In the genomic region with DNA sequence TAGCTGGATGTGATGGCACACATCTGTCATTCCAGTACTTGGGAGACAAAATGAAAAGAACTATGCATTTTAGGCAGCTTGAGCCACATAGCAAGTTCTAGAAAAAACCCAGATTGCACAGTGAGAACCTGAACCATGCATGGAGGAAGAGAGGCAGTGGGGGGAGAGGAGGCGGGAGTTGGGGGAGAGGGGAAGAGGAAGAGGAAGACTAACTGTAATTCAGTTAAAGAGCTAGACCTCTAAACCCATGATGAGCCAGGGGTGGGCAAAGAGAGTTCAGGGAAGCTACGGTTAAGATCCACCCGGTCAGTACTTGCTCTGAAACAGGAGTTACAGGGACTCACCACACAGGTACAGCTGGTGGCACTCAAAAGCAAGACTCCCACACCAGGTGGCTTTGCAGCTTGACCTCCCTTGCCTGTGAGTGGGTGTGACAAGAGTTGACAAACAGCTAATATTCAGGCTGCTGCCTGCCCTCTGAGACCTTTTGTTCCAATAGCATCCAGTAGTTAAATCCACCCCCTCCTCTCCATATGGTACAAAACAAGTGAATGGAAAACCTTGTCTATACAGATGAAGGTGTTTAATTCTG, we compare ENCODE assay signal across 24 mouse cellular contexts.
DNase-seq lines count a peak whose midpoint lies in the region; ATAC-seq and TF ChIP-seq lines count a peak whose summit lies in the region.
"Had no signal": no experiment of that assay in that cellular context is flagged by ENCODE, and none has a peak within 500 bp of the region (broad histone marks: within the 10 kb centered on the region; RNA-seq: fewer than 3 reads in every experiment).

No protein-coding gene starts in this region.

- no peak for TF ChIP-seq CTCF in intestine, postnatal 0 days (IDR thresholded peaks at IDR 0.05; ENCODE audit: low read depth)

- no peak overlapping the region for H3K4me2 ChIP-seq in intestine, embryonic 16.5 days (ENCODE audit: low read depth, low read length)
- no peak overlapping the region for H3K4me2 ChIP-seq in intestine, postnatal 0 days (replicated peaks; ENCODE audit: low read depth)
- H3K4me2 ChIP-seq in limb, embryonic 11.5 days (ENCODE audit: low read depth, severe bottlenecking): no peak overlapping the region
- no peak overlapping the region for H3K4me2 ChIP-seq in limb, embryonic 15.5 days
- no peak overlapping the region for H3K4me2 ChIP-seq in hindbrain, embryonic 16.5 days (ENCODE audit: low read length)
- H3K4me2 ChIP-seq: embryonic facial prominence, embryonic 15.5 days; heart, embryonic 15.5 days; midbrain, embryonic 11.5 days had no signal

- no peaks in the 10 kb centered on the region for H3K4me1 ChIP-seq in intestine, embryonic 16.5 days (ENCODE audit: control insufficient read depth, insufficient read depth, low read length)
- H3K4me1 ChIP-seq in intestine, postnatal 0 days (replicated peaks; ENCODE audit: control insufficient read depth, insufficient read depth, low read length): no peaks in the 10 kb centered on the region
- no peaks in the 10 kb centered on the region for H3K4me1 ChIP-seq in limb, embryonic 11.5 days (ENCODE audit: control insufficient read depth, insufficient read depth, low read length)
- peaks cover 9% of the 10 kb centered on the region; the same call in 1 of the 2 replicates for H3K4me1 ChIP-seq in limb, embryonic 10.5 days
- H3K4me1 ChIP-seq in limb, embryonic 15.5 days: 0 out of 2 replicates have a peak, but pooled peaks cover 3% of the 10 kb centered on the region
- no peaks in the 10 kb centered on the region for H3K4me1 ChIP-seq in hindbrain, embryonic 16.5 days (ENCODE audit: control insufficient read depth, insufficient read depth, low read depth, low read length)
- H3K4me1 ChIP-seq in embryonic facial prominence, embryonic 10.5 days: no peaks in the 10 kb centered on the region
- H3K4me1 ChIP-seq: embryonic facial prominence, embryonic 15.5 days; forebrain, embryonic 10.5 days; heart, embryonic 15.5 days had no signal

- no peaks in the 10 kb centered on the region for H3K9me3 ChIP-seq in intestine, embryonic 16.5 days (ENCODE audit: control insufficient read depth, low read length)
- H3K9me3 ChIP-seq in intestine, postnatal 0 days (ENCODE audit: control insufficient read depth): no peaks in the 10 kb centered on the region
- no peaks in the 10 kb centered on the region for H3K9me3 ChIP-seq in limb, embryonic 11.5 days (ENCODE audit: control insufficient read depth, low read length)
- no peaks in the 10 kb centered on the region for H3K9me3 ChIP-seq in limb, embryonic 10.5 days (replicated peaks)
- H3K9me3 ChIP-seq in limb, embryonic 15.5 days: no peaks in the 10 kb centered on the region
- H3K9me3 ChIP-seq in hindbrain, embryonic 16.5 days (ENCODE audit: control insufficient read depth, low read length): no peaks in the 10 kb centered on the region
- H3K9me3 ChIP-seq in embryonic facial prominence, embryonic 10.5 days: no peaks in the 10 kb centered on the region
- H3K9me3 ChIP-seq: embryonic facial prominence, embryonic 15.5 days; forebrain, embryonic 10.5 days; G1E; heart, embryonic 15.5 days had no signal

- H3K36me3 ChIP-seq in intestine, embryonic 16.5 days (ENCODE audit: control insufficient read depth, insufficient read depth, low read length): no peaks in the 10 kb centered on the region
- H3K36me3 ChIP-seq in intestine, postnatal 0 days (ENCODE audit: control insufficient read depth, insufficient read depth): no peaks in the 10 kb centered on the region
- H3K36me3 ChIP-seq in limb, embryonic 11.5 days (ENCODE audit: control insufficient read depth, insufficient read depth, low read length): no peaks in the 10 kb centered on the region
- H3K36me3 ChIP-seq in limb, embryonic 10.5 days: no peaks in the 10 kb centered on the region
- no peaks in the 10 kb centered on the region for H3K36me3 ChIP-seq in limb, embryonic 15.5 days
- H3K36me3 ChIP-seq in hindbrain, embryonic 16.5 days (ENCODE audit: control insufficient read depth, insufficient read depth, low read length): no peaks in the 10 kb centered on the region
- H3K36me3 ChIP-seq in embryonic facial prominence, embryonic 10.5 days (replicated peaks): no peaks in the 10 kb centered on the region
- H3K36me3 ChIP-seq: embryonic facial prominence, embryonic 15.5 days; forebrain, embryonic 10.5 days; G1E; heart, embryonic 15.5 days had no signal

- 0 out of 2 replicates have a peak, but pooled peaks have one; percentile 48 for ATAC-seq in intestine, embryonic 16.5 days
- ATAC-seq in intestine, postnatal 0 days: no peak
- ATAC-seq in limb, embryonic 11.5 days (ENCODE audit: insufficient number of reproducible peaks, low FRiP score, low TSS enrichment, low read depth): no peak
- ATAC-seq in limb, embryonic 15.5 days (ENCODE audit: insufficient number of reproducible peaks, low FRiP score, low TSS enrichment, low read depth): no peak
- no peak for ATAC-seq in hindbrain, embryonic 16.5 days
- ATAC-seq: forebrain, postnatal 0 days; hindbrain, postnatal 0 days had no signal

- WGBS in intestine, embryonic 16.5 days: 78% methylated on average over 3 of the region's 3 CpGs
- 77% methylated on average over 3 of the region's 3 CpGs for whole genome bisulfite sequencing in intestine, postnatal 0 days
- 75% methylated on average over 3 of the region's 3 CpGs for WGBS in limb, embryonic 11.5 days
- WGBS in limb, embryonic 10.5 days: 89% methylated on average over 3 of the region's 3 CpGs
- 77% methylated on average over 3 of the region's 3 CpGs for WGBS in limb, embryonic 15.5 days
- WGBS in hindbrain, embryonic 16.5 days: 87% methylated on average over 3 of the region's 3 CpGs
- WGBS in embryonic facial prominence, embryonic 10.5 days: 88% methylated on average over 3 of the region's 3 CpGs

- peak; percentile 34 for DNase-seq in limb, embryonic 11.5 days (ENCODE audit: low spot score)
- no peak for DNase-seq in limb, embryonic 10.5 days (ENCODE audit: low spot score)
- peak; percentile 13 for DNase-seq in brain, adult 2 months (ENCODE audit: low read depth, low spot score)
- DNase-seq in embryonic facial prominence, embryonic 10.5 days (ENCODE audit: low spot score): no peak
- DNase-seq: adrenal gland, postnatal 36 days; cerebellum, adult 18-20 months; cerebellum, postnatal 25 days; embryo, embryonic 11 days; forebrain, postnatal 0 days; gastrocnemius, postnatal 10 days; heart, adult 2 months; heart, postnatal 4 days; layer of hippocampus, adult 9-11 months; lung, postnatal 36 days had no signal

- H3K4me3 ChIP-seq in intestine, embryonic 16.5 days (ENCODE audit: low read length): no peak overlapping the region
- H3K4me3 ChIP-seq in intestine, postnatal 0 days (ENCODE audit: low read depth, low read length): no peak overlapping the region
- no peak overlapping the region for H3K4me3 ChIP-seq in limb, embryonic 11.5 days (ENCODE audit: low read depth, low read length)
- H3K4me3 ChIP-seq in limb, embryonic 10.5 days: no peak overlapping the region
- no peak overlapping the region for H3K4me3 ChIP-seq in limb, embryonic 15.5 days
- H3K4me3 ChIP-seq in hindbrain, embryonic 16.5 days (ENCODE audit: low read length): no peak overlapping the region
- no peak overlapping the region for H3K4me3 ChIP-seq in embryonic facial prominence, embryonic 10.5 days
- H3K4me3 ChIP-seq: embryonic facial prominence, embryonic 15.5 days; forebrain, embryonic 10.5 days; heart, adult 2 months; heart, embryonic 15.5 days had no signal

- no peaks in the 10 kb centered on the region for H3K27me3 ChIP-seq in intestine, embryonic 16.5 days (replicated peaks; ENCODE audit: control insufficient read depth, insufficient read depth, low read length)
- H3K27me3 ChIP-seq in intestine, postnatal 0 days (replicated peaks; ENCODE audit: control insufficient read depth, insufficient read depth, low read length): no peaks in the 10 kb centered on the region
- no peaks in the 10 kb centered on the region for H3K27me3 ChIP-seq in limb, embryonic 11.5 days (ENCODE audit: control insufficient read depth, insufficient read depth, low read length)
- H3K27me3 ChIP-seq in limb, embryonic 10.5 days (ENCODE audit: low read depth, poor library complexity, severe bottlenecking): no peaks in the 10 kb centered on the region
- H3K27me3 ChIP-seq in limb, embryonic 15.5 days: no peaks in the 10 kb centered on the region
- H3K27me3 ChIP-seq in hindbrain, embryonic 16.5 days (replicated peaks; ENCODE audit: control insufficient read depth, insufficient read depth, low read length): no peaks in the 10 kb centered on the region
- no peaks in the 10 kb centered on the region for H3K27me3 ChIP-seq in embryonic facial prominence, embryonic 10.5 days (replicated peaks; ENCODE audit: low read depth, poor library complexity, severe bottlenecking)
- H3K27me3 ChIP-seq: embryonic facial prominence, embryonic 15.5 days; heart, embryonic 15.5 days had no signal

- no peak overlapping the region for H3K9ac ChIP-seq in intestine, embryonic 16.5 days (ENCODE audit: low read depth, low read length)
- H3K9ac ChIP-seq in intestine, postnatal 0 days (ENCODE audit: low read depth, low read length): no peak overlapping the region
- H3K9ac ChIP-seq in limb, embryonic 11.5 days (ENCODE audit: low read length): no peak overlapping the region
- H3K9ac ChIP-seq in limb, embryonic 15.5 days: no peak overlapping the region
- H3K9ac ChIP-seq in hindbrain, embryonic 16.5 days (ENCODE audit: low read depth, low read length): no peak overlapping the region
- H3K9ac ChIP-seq: embryonic facial prominence, embryonic 15.5 days; forebrain, postnatal 0 days; heart, embryonic 15.5 days had no signal

- H3K27ac ChIP-seq in intestine, embryonic 16.5 days (ENCODE audit: low read length): no peak overlapping the region
- H3K27ac ChIP-seq in intestine, postnatal 0 days (ENCODE audit: low read depth, low read length): no peak overlapping the region
- H3K27ac ChIP-seq in limb, embryonic 11.5 days (replicated peaks; ENCODE audit: low read depth, low read length): no peak overlapping the region
- no peak overlapping the region for H3K27ac ChIP-seq in limb, embryonic 10.5 days
- H3K27ac ChIP-seq in limb, embryonic 15.5 days: 0 out of 2 replicates have a peak overlapping the region, but pooled peaks have one; percentile 7
- no peak overlapping the region for H3K27ac ChIP-seq in hindbrain, embryonic 16.5 days (ENCODE audit: low read depth, low read length)
- no peak overlapping the region for H3K27ac ChIP-seq in embryonic facial prominence, embryonic 10.5 days (replicated peaks)
- H3K27ac ChIP-seq: embryonic facial prominence, embryonic 15.5 days; forebrain, embryonic 10.5 days; heart, adult 2 months; heart, embryonic 15.5 days; hindbrain, postnatal 0 days had no signal

Comparison
In these comparisons a context has a peak if more than half of its experiments do, and no peak if none do; other contexts are left out.
1. DNase-seq: peak in limb, embryonic 11.5 days (single experiment) and brain, adult 2 months (single experiment); none in limb, embryonic 10.5 days (single experiment) and embryonic facial prominence, embryonic 10.5 days (single experiment).